Mouse (Mus musculus): ENCODE data around the gene Nit1.
"Not testable (repeated sequence)": the region's sequence is repeated elsewhere in the genome, so short reads cannot be mapped to it uniquely, and the experiment has no call there.

- TF ChIP-seq CTCF, EP300 (IDR thresholded peaks at IDR 0.05; ENCODE audit: low read depth): not testable (repeated sequence)
These were observed 18.9 kb downstream of the Nit1 start for GRCm38 (mm10) chr1:171326588-171326987.
